Mouse (Mus musculus) ES-E14 (cell line): ENCODE results near the gene Adora3. TPM values are rescaled to one million over a fixed set of nuclear protein-coding genes. Genes with fewer than 3 reads are reported as not detected.

ENCODE experiments used
- DNase-seq: peaks from one replicate; pipeline ENCODE4 v3.0.0-alpha.2; 2013; ENCODE audit warnings: low read depth, low spot score
- H3K27ac ChIP-seq: 2 replicates; pipeline ENCODE4 v1.5.1; 2012; ENCODE audit warnings: low read depth, mild to moderate bottlenecking, low read length, moderate library complexity, mixed read lengths; ENCODE audit not compliant: poor library complexity, insufficient read depth, severe bottlenecking
- H3K36me3 ChIP-seq: 2 replicates; pipeline ENCODE4 v1.6.1; 2012; ENCODE audit warnings: mild to moderate bottlenecking, low read length, moderate library complexity, mixed read lengths; ENCODE audit not compliant: control insufficient read depth, poor library complexity, insufficient read depth, severe bottlenecking
- H3K4me1 ChIP-seq, 2 experiments: fragments of 150-350 bp in 1 of 2; sonication (generic) in 1 of 2; 2 replicates each; pipeline ENCODE4 v1.6.1; 2012; ENCODE audit warnings: low read length in 2 of 2, mild to moderate bottlenecking in 1 of 2, mixed read lengths in 1 of 2; ENCODE audit not compliant: control insufficient read depth in 2 of 2, insufficient read depth in 2 of 2, poor library complexity in 1 of 2
- H3K4me3 ChIP-seq, 2 experiments: fragments of 150-350 bp in 1 of 2; sonication (generic) in 1 of 2; 2 replicates each; pipeline ENCODE4 v1.5.1; 2012; ENCODE audit warnings: low read length in 2 of 2, low read depth in 1 of 2, mild to moderate bottlenecking in 1 of 2, mixed read lengths in 1 of 2; ENCODE audit not compliant: insufficient read depth in 1 of 2, poor library complexity in 1 of 2, severe bottlenecking in 1 of 2
- H3K9ac ChIP-seq: 2 replicates; pipeline ENCODE4 v1.6.1; 2012; ENCODE audit warnings: low read depth, mild to moderate bottlenecking, low read length, mixed read lengths; ENCODE audit not compliant: poor library complexity, insufficient read depth, severe bottlenecking
- H3K9me3 ChIP-seq: fragments of 150-350 bp; sonication (generic); 2 replicates; pipeline ENCODE4 v1.6.1; 2012; ENCODE audit warnings: low read depth, mild to moderate bottlenecking, low read length; ENCODE audit not compliant: control insufficient read depth, insufficient read depth
- CHD2 ChIP-seq: IDR thresholded peaks from 2 replicates; pipeline ENCODE4 v1.6.1; 2014; ENCODE audit warnings: mild to moderate bottlenecking, low read depth, low read length, inconsistent platforms
- HCFC1 ChIP-seq: IDR thresholded peaks from 2 replicates; pipeline ENCODE4 v1.6.1; 2012; ENCODE audit warnings: low read length, inconsistent platforms, borderline replicate concordance; ENCODE audit not compliant: insufficient read depth
- MAFK ChIP-seq: IDR thresholded peaks from 2 replicates; pipeline ENCODE4 v1.6.1; 2014; ENCODE audit warnings: mild to moderate bottlenecking, low read depth, low read length, inconsistent platforms; ENCODE audit not compliant: insufficient read depth
- ZC3H11A ChIP-seq: IDR thresholded peaks from 2 replicates; pipeline ENCODE4 v1.6.1; 2012; ENCODE audit warnings: low read depth, mild to moderate bottlenecking, inconsistent platforms, low read length, borderline replicate concordance
- ZNF384 ChIP-seq: IDR thresholded peaks from 2 replicates; pipeline ENCODE4 v1.6.1; 2012; ENCODE audit warnings: low read depth, low read length, inconsistent platforms
- in situ Hi-C, 2 experiments: fragments of 600-800 bp; cut with MboI; formaldehyde crosslinking; loops; one replicate each; pipeline ENCODE4 v1.15.1; 2025; ENCODE audit warnings: low sequenced_read_pairs in 2 of 2, inconsistent platforms in 1 of 2; ENCODE audit not compliant: unreplicated experiment in 2 of 2
- total RNA-seq: library from RNA; depleted of rRNA; stranded (reverse); fragments of 300-350 nt; gene quantifications from 2 replicates; pipeline ENCODE4 v1.2.3, GENCODE M21; 2012

The Adora3 gene
- total RNA-seq, 1 experiment: not detected

GRCm38 (mm10) chr3:105857513-105857912 lies 13.1 kb upstream of the Adora3 start:
- Histone ChIP-seq H3K9ac (no peak overlapping the region), H3K4me1 (no peaks in the 10 kb centered on the region), H3K4me3 (no peak overlapping the region), H3K36me3 (no peaks in the 10 kb centered on the region), H3K27ac (no peak overlapping the region), H3K9me3 (no peaks in the 10 kb centered on the region)
- no peak for DNase-seq
- in situ Hi-C loops: no loop called here
- TF ChIP-seq ZNF384 (no peak), ZC3H11A (no peak), CHD2 (no peak), MAFK (no peak), HCFC1 (no peak)

GRCm38 (mm10) chr3:105861747-105862366 lies 8.8 kb upstream of the Adora3 start:
- no peaks in the 10 kb centered on the region for H3K4me1 ChIP-seq
- TF ChIP-seq ZNF384: no peak
- TF ChIP-seq HCFC1: no peak
- TF ChIP-seq CHD2: no peak
- TF ChIP-seq ZC3H11A: no peak
- no peak for TF ChIP-seq MAFK
- H3K36me3 ChIP-seq: no peaks in the 10 kb centered on the region
- no peak overlapping the region for H3K4me3 ChIP-seq
- no peaks in the 10 kb centered on the region for H3K9me3 ChIP-seq
- DNase-seq: no peak
- no peak overlapping the region for H3K27ac ChIP-seq
- in situ Hi-C loops: no loop called here
- H3K9ac ChIP-seq: no peak overlapping the region

DNA sequence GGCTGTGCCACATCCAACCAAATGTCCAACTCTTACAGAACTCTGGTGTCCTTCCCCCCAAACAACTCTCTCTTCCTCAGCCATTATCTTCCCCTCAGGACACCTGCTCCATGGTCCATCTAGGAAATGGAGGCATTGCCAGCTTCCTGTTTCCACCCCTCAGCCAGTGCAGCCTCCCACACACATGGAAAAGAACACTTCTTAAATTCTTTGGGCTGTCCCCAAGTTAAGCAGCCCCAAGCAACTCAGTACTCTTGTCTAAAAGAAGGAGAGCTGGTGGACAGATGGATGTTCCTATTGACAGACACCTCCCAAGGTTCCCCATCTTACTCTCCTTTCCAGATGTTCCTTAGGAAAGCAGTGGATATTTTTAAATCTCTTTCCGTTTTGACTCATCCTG lies 6.5 kb upstream of the Adora3 start:
- H3K27ac ChIP-seq: no peak overlapping the region
- H3K36me3 ChIP-seq: no peaks in the 10 kb centered on the region
- TF ChIP-seq HCFC1: no peak
- no peak overlapping the region for H3K9ac ChIP-seq
- H3K4me3 ChIP-seq: no peak overlapping the region
- H3K9me3 ChIP-seq: no peaks in the 10 kb centered on the region
- DNase-seq: no peak
- no peaks in the 10 kb centered on the region for H3K4me1 ChIP-seq
- in situ Hi-C loops: no loop called here

DNA sequence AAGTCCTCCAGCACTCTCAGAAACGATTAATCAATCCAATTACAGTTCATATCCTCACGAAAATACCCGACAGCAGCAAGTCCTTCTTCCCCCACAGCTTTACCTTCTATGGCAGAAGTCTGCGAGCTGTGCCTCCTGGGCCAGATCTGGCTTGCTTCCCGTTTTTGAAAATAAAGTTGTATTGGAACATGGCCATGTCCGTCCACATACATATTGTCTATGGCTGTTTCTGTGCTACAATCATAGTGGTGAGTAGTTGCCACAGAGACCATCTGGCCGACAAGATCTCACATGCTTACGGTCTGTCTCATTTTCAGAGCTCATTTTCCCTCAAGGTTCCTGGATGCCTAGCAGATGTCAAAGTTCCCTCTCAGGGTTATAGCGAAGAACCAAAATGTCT lies 5.5 kb upstream of the Adora3 start:
- Histone ChIP-seq H3K36me3 (no peaks in the 10 kb centered on the region), H3K27ac (no peak overlapping the region), H3K9me3 (no peaks in the 10 kb centered on the region), H3K9ac (no peak overlapping the region), H3K4me3 (no peak overlapping the region), H3K4me1 (no peaks in the 10 kb centered on the region)
- DNase-seq: no peak
- TF ChIP-seq HCFC1 (no peak), ZNF384 (no peak), CHD2 (no peak), MAFK (no peak), ZC3H11A (no peak)
- in situ Hi-C loops: no loop called here

GRCm38 (mm10) chr3:105868135-105868534 lies 2.5 kb upstream of the Adora3 start:
- no peak for TF ChIP-seq ZC3H11A
- no peak for TF ChIP-seq HCFC1
- no peak for TF ChIP-seq ZNF384
- TF ChIP-seq MAFK: no peak
- no peak for TF ChIP-seq CHD2
- no peaks in the 10 kb centered on the region for H3K36me3 ChIP-seq
- no peak for DNase-seq
- H3K9me3 ChIP-seq: no peaks in the 10 kb centered on the region
- H3K4me1 ChIP-seq: no peaks in the 10 kb centered on the region
- in situ Hi-C loops: no loop called here
- H3K9ac ChIP-seq: no peak overlapping the region
- no peak overlapping the region for H3K4me3 ChIP-seq
- no peak overlapping the region for H3K27ac ChIP-seq
